Mouse (Mus musculus) kidney, adult 8-10 months (tissue): ENCODE data around the gene Spata48.

Experiments used
- DNase-seq, 2 experiments: peaks; one replicate each; pipeline ENCODE4 v3.0.0; 2022

Gene Spata48

DNA sequence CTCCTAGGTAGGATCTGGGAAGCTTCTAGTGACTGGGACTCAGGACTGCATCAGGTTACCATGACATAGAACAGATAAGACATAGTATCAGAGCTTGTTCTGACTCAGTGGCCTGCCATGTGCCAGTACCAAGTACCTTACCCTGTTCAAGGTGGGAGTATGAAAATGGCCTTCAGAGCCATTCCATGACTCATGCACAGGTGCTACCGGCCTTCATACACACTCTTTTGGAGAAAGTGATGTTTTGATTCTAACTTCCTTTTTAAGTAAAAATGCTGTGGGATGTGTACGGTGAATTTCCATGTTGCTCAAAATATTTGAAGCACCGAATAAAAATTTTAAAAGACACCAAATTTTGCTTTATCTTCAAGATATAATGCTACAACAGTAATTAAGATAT, 84.1 kb downstream of the Spata48 start:
- DNase-seq = no peak

DNA sequence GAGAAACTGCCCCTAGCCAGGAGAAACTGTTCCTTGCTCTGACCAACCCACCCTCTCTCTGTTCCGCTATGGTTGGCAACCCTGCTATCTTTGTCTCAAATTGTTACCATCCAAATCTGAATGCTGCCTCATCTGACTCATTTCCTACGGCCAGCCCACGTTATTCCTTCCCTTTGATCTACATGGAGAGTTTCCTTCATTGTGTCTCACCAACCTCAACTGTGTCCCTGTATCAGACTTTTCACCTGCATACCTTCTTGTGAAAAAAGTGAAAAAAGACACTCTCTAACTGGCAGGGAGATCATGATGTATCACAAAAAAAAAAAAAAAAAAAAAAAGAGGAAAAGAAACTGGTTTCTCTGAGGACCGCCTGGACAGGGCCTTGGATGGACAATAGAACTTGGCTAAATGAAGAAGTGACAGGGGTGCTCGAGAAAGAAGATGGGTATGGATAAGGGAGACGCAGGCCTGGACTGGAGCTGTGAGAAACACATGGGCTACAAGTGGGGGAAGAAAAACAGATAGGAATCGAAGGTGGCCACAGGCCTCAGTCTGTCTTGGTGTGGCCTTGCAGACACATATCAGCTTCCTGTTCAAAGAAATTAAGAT, 85.1 kb downstream of the Spata48 start:
- DNase-seq = no peak

DNA sequence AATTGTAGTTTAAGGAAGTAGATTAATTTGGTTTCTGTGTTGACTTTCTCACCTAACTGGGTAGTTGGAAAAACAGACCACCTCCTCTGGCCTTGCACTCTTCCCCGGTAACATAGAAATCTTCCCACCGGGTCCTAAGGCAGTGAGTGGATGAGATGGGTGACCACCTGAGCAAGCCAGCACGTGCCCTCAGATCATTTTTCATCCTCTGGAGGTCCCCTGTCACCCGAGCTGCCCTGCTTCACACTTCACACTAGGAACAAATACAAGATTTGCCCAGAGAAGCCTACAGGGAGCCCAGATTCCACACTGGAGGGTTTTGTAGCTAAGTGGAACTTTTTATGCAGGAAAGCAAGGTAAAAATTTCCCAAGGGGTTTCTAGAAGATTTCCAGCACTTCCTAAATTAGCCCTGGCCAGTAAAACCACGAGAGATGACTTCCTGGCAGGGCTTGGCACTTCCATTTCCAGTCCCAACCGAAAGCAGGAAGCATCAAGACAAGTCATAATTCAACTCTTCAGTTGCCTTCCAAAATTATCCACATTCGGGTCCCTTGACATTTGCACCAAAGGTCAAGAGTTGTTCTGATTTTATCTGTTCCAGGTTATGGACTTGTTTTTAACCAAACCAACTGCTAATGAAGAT, 85.8 kb downstream of the Spata48 start:
- peak; percentile 29 to 53 for DNase-seq

DNA sequence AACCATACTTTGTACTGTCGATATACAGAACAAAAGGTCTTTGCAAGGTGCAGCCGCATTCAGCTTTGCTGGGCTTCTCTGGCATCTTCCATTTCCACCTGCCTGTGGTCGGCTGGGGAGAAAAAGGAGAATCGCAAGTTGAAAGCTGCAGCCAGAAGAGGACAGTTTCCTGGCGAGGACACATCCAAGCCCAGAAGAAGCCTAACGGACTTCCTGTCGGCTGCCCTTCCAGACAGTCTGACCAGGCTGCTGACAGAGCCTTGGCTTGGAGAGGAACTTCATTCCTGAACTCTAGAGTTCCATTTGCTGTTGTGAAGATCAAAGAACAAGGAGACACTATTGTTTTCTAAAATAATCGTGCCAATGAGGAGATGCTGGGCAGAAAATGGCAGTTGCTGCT, 93.7 kb downstream of the Spata48 start:
- DNase-seq = peak; percentile 8 to 15

DNA sequence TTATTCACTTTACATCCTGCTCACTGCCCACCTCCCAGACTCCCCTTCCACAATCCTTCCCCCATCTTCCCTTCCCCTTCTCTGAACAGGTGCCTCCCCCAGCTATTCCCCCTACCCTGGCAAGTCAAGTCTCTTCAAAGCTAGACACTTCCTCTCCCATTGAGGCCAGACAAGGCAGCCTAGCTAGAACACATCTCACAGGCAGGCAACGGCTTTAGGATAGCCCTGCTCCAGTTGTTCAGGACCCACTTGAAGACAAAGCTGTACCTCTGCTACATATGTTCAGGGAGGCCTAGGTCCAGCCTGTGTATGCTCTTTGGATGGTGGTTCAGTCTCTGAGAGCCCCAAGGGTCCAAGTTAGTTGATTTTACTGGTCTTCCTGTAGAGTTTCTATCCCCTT, 94.3 kb downstream of the Spata48 start:
- no peak for DNase-seq

DNA sequence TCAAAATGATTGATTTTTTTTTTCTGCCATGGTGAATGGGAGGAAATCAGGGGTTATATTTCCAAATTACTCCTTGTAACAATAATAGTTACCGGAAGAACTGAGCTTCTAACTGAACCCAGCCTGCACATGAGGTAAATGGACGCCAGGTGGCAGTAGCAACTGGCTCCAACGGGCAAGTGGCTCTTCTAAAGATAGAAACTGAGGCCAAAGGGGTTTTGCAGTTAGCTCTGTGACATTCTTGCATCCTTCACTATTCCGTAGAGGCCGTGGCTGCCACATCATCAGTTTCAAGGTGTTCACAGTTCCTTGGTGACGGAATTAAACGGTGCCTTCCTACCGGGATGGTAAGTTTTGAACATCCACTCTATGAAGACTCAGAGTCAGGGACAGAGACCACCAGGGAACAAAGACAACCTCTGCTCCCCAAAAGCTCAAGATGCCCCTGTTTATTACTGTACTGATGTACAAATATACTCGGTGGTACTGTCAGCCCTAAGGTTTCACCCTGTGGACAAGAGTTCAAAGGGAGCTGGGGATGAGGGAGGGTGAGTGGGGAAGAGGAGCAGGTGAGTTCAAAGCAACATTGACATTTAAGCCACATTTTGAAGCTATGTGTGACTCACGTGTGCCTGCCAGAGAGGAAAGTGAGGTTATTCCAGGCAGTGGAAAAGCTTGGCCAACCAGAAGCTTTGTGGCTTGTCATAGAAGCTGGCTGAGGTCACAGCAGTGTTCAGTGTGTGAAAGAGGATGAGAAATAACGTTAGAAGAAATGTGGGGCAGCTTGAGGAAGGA, 95.5 kb downstream of the Spata48 start:
- DNase-seq = peak; percentile 26 to 72

DNA sequence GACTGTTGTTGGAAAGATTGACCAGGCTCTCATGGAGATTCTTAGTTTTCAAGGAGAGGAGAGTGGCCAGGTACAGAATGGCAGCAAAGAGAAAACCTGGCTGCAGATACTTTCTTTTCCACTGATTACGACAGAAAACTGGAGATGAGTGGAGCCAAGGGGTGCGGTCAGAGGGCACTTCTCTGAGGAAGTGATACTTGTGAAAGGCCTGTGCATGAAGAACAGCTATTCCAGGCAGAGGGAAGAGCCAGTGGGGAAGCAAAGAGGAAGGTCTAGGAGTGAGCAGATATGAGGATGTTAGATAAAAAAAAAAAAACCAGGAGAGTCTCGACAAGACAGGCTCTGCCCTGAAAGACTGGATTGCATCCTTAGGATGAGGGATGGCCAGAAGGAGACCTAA, 96.8 kb downstream of the Spata48 start:
- DNase-seq = no peak

DNA sequence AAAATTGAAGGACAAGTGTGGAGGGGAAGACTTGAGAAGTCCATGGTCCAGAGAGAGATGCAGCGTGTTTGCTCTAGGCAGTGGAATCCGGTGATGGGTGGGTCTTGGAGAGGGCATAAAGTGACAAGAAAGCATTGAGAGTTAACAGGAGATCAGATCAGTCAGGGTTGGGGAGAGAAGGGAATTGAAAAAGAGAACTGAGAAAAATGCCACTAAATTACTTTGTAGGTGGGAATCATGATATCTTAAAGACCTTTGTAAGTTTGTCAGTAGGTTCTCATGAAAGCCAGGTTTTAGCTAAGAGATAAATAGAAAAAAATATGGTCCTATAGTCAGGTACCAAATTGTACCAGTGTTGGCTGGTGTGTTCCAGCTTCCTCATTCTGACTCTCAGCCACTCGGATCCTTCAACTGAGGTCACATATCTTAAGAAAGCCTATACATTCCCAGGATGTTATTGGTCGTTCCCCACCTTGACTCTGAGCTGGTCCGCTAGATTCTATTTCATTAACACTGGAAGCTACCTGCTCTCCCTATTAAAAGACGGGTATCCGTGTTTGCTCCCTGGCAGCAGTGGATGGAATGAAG, 97.3 kb downstream of the Spata48 start:
- DNase-seq = no peak

DNA sequence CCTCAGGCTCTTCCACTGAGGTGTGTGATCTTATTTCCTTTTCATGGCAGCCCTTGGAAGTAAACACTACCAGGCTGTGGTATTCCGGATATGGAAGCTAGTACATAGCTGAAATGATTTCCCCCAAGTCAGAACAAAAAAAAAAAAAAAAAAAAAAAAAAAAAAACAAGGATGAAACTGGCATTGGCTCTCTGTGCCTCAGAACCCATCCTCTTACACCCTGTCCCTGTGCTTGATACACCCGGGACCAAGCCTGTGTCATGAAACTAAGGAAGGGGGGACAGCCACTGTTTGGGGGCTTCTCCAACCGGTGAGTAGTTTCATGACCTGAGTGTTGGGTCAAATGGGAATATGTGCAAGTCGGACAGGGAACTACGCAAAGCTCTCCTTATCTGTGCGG, 99.2 kb downstream of the Spata48 start:
- DNase-seq = no peak

DNA sequence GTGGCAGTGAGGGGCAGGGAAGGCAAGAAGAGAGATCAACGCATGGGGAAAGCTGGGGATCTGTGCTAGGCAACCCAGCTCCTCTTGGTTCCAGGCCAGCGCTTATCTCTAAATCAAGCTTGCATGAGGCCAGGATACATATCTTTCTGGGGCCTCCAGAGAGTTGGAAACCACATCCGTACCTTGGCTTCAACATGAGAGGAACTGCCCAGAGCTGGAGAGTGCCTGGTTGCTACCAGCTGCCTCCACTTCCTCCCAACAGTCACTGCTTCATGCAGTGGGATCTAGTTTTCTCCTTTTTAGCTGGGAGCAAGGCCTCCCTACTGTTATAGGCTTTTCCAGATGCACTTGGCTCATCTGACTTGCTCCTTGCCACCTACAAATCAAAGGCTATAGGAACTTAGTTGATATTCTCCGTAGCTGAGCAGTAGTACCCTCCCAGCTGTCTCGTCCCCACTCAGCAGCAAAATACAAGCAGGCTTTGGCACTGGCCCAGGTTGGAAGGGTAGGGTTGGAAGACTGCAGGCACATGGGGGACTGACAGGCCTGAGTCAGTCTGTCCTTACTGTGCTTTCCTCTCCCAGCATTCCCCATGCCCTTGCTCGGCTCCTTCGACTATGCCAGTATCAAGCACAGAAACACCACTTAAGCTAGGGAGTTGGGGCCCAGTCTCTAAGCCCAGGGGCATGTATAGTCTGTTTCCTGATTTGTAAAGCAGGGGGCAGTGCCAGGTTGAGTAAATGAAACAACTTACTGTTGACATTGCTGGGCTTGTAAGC, 102.6 kb downstream of the Spata48 start:
- no peak for DNase-seq
